Mouse (Mus musculus): ENCODE measurements around the gene Erh.

Erh gene

DNA sequence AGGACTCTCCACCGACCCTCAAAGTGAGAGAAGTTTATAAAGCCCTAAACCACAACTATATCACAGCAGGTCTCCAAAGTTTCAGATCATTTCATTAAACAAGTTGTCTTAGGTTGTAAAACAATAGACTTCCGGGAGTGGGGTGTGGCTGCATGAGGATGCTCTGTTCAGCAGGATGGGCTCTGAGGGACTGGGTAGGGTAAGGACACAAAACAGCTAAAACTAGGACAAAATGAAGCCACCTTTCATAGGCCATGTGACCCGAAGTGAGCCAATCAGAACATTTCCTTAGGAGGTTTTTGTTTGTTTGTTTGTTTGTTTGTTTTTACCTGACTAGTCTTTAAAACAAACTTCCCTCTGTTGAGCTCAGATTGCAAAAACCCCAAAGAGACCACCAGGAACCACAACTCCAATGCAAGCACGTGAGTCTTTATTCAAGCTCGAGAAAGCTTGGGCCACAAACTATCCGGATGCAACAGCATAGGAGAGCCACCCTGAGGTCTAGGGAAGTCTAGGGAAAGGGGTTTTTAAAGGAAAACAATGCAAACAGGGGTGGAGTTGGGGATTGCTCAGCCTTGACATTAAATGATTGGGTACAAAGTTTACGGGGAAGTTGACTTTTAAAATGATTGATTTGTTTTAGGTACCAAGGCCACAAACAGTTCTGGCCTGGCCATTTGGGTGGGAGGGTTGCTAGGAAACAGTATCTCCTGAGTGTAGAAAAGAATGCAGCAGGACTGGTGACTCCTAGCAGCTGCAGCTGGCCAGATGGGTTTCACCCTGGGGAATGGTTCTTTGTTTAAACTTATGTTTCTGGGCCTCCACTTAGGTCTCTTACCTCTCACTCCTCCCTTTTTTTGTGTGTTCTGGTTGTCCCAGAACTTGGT lies 28.5 kb downstream of the Erh start:
- no peak for DNase-seq (ENCODE audit: extremely low read depth, low read depth, low spot score)

DNA sequence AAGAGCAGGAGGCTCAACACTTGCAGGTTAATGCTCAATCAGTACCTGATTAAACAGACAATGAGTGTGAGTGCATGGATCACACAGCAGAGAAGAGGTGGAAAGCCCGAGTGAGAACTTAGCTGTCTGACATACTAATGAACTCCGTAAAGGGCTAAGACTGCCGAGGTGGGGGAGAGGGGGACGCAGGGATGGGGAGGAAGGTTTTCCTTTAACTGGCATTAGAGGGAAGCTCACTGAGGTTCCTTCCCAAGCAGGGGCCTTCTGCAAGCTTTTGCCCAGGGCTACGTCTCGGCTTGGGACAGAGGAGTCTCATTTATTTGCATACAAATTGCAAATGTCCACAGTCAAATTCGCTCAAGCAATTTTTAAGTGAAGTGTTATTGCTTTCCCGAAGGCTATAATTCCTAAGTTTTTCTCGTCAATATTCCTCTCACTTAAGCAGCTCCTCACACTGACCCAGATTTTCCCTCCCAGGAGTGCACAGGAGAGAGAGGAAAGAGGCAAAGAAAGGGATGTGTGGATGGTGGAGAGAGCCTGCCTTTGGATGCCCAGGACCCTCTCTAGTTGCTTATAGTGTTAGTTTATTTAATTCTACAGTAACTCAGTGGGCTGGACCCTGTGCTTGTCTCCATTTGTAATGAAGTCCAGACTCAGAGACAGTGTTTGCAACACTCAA lies 31.9 kb downstream of the Erh start:
- no peak for DNase-seq (ENCODE audit: extremely low read depth, low read depth, low spot score)

DNA sequence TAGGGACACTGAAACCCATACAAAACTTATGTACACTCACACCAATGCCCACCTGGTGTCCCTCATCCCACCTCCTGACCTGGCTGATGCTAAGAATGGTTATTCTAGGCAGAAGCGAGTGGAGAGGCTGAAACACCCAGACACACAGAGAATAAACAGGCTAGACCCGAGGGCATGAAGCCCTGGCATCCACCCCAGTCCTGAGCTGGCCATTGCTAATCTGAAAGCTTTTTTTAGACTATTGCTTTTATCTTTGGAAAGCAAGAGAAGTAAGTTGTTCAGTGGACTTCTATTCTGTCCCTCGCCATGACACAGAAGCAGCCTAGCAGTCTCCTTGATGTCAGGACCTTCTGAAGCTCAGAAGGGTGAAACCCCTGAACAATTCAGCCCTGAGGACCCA lies 34.2 kb downstream of the Erh start:
- no peak for DNase-seq (ENCODE audit: extremely low read depth, low read depth, low spot score)

DNA sequence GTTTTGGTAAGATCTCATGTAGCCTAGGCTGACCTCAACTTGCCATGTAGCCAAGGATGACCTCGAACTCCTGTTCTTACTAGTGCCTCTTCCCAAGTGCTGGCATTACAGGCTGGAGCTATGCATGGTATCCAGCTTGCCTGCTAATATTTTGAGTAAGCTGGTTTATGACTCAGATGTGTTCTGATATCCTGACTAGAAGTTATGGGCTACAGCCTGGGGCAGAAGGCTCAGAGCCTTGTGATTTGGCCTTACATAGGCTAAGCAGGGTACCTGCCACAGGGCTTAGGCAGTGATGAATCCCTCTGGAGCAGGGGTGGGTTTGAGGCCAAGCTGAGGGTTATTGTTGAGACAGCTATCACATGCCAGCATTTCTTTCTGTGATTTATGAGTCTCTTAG lies 35.6 kb downstream of the Erh start:
- no peak for DNase-seq (ENCODE audit: extremely low read depth, low read depth, low spot score)

DNA sequence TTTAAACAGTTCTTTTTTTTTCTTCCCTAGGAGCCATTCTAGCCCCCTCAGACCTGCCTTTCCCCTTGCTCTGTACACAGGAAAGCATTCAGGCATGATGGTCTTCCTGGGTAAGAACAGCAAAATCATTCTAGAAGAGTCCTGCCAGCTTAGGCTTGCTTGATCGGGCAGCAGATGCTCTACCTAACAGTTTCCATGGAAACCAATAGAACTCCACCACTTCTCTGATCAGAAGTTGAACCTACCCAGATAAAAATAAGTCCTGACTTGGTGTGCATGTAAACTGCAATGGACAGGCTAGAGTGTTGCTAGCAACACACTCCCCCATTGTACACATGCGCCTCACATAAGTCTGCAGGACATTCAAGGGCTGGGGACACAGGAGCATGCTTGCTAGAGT lies 39.9 kb downstream of the Erh start:
- DNase-seq (ENCODE audit: extremely low read depth, low read depth, low spot score) = no peak

DNA sequence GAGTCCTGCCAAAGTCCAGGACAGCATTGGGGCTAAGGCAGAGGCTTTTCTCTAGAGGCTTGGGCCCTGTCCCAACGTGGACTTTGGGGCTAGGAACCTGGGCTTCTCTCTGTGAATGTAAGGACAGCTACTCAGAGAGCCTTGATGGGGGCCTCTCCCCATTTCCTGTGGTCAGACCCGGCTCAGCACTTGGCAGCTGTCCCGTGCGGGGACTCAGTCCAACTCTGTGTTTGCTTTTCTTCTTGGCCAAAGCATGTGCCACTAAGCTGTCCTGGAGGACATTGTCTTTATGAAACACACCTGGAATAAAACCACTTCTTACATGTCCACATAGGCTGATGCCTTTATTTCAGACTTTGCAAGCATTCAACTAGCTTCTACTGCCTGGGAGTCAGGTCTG lies 40.6 kb downstream of the Erh start:
- no peak for DNase-seq (ENCODE audit: extremely low read depth, low read depth, low spot score)

DNA sequence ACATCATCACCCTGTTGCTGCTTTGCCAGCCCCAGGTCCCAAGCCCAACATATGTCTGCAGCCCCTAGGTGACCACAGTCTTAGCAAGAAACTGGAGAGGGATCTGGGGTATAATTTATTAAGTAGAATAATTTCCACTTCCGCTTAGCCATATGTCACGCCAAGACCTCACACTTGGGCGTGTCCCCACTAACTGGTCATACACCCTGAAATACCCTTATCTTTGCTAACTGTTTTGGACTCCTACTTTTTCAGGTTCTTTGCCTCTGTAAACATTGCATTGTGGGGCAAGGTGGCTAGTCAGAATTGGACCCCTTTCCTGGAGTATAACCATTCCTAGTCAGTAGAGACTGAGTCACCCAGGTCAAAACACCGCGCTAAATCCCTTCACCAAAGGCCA lies 41.7 kb downstream of the Erh start:
- DNase-seq (ENCODE audit: extremely low read depth, low read depth, low spot score) = no peak

DNA sequence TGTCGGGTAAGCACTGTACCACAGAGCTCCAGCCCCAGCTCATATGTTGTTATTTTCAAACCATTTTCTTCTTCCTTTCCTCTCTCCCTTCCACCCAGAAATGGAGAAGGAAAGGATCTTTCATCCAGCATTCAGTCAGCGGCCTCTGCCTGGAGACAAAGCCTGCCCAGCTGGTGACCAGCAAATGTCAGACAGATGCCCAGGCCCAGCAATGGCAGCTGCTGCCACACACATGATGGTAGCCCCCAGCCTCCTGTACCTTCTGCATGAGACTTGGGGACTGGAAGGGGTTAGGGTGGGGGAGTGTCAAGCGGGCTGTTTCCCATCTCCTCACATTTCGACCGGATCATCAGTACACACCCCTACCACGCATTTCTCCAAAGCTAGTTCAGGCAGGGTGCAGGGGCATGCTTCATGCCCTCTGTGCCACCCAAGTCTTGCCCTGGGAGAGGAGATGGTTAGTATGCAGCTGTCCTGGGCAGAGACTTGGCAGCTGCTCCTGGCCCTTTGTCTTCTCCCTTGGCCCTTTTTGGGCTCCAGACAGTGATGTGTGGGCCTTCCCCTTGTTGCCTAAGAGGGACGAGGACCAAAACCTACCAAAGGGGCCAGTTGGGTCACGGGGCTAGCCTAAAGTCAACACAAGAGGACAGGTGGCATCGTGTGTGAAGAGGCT lies 42.4 kb downstream of the Erh start:
- no peak for DNase-seq (ENCODE audit: extremely low read depth, low read depth, low spot score)

DNA sequence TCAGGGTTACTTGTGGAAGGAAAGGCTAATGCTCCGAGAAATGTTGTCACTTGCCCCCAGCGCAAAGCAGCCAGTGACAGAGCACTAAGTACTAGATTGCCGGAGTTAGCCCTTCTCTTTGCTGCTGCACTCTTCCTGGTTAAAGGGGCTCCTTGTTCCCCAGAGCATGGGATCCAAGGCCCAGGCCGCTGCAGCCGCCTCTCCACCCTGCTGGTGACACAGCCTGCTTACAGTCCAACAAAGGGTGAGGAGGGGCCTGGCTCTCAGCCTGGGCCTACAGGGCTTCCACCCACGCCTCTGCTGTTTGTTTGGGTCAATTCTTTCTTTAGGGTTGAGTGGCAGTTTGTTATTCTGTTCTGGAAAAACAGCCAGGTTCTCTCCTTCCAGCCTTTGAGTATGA lies 45.4 kb downstream of the Erh start:
- no peak for DNase-seq (ENCODE audit: extremely low read depth, low read depth, low spot score)

DNA sequence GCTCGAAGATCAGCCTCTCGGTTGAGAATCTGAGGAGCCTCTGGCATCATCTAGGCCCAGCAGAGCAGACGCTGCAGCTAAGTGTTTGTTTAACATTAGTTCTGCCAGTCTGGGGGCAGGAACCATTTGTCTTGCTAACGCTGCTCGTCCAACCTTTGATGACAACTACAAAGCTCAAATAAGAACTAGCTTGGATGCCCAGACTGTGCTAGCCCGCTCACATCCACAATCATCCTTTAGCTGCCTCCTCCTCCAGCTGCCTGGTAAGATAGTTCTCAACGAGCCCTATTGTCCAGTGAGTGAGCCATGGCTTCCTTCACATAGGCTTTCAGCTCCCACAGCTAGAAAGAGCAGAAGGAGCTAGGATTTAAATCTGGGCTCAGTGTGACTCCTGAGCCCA lies 45.9 kb downstream of the Erh start:
- DNase-seq (ENCODE audit: extremely low read depth, low read depth, low spot score) = no peak

DNA sequence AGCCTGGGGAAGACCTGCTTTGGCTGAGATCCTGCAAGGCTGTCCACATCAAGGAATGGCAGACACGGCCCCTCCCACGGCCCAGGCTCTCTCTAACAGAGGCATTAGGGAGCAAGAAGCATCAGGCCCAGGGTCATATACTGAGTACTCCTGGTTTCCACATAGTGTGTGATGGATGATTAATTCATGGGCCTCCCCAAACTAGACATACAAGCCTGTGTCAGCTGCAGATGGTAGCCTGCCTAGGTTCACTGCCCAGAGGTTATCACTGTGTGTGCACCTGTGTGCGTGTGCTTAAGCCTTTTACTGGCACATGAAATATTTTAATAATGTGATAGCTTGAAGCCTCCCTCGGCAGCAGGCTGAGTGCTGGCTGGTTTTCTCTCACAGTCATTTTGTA lies 48.2 kb downstream of the Erh start:
- DNase-seq (ENCODE audit: extremely low read depth, low read depth, low spot score) = no peak

DNA sequence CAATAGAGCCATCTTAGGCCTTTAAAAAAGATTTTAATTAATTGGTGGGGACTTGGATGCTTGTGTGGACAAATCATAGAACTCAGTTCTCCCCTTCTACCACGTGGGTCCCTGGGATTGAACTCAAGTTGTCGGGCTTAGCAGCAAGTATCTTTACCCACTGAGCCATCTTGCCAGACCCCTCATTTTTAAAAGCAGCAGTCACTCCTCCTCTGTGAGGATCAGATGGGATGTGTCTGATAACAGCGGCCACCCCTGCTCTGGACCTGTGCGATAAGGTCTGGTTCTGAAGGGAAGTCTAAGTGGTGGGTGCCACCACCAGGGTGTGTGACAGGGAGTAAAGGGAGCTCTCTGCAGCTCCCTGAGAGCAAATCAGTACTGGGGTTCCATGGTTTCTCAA lies 48.6 kb downstream of the Erh start:
- no peak for DNase-seq (ENCODE audit: extremely low read depth, low read depth, low spot score)

DNA sequence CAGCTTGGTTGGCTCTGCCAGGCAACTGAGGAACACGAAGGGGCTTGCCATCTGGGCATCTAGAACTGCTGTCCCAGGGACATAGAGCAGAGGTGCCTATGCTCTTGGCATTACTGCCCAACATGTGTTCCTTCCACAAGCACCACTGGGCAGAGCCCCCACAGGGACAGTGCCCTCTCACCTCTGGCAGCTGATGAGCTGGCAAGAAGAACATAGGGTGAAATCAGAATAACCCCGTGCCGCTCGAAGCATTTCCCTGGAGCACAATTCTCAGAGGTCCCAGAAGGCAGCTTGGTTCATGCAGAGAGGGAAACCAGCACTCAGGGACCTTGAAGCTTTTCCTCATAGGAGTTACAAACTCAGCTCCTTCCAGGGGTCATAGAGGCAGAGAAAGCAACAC lies 49.4 kb downstream of the Erh start:
- DNase-seq (ENCODE audit: extremely low read depth, low read depth, low spot score) = no peak

DNA sequence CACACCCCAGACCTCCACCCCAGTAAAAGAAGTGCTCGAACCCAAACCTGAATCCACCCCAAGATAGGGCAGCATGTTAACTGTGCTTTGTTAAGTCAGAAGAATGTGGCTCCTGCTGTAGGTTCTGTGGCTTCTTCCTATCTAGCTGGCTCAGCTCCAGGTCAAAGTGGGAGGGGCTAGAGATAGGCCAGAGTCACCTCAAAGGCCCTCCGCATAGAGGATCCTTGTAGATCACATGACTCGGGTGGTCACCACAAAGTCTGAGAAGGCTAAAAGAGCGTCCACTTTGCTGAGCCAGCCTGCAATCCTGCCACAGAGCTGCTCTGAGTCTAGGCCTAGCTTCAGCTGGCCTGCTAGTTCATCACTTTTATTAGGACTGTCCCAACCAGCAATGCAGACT lies 50.0 kb downstream of the Erh start:
- DNase-seq (ENCODE audit: extremely low read depth, low read depth, low spot score) = no peak

DNA sequence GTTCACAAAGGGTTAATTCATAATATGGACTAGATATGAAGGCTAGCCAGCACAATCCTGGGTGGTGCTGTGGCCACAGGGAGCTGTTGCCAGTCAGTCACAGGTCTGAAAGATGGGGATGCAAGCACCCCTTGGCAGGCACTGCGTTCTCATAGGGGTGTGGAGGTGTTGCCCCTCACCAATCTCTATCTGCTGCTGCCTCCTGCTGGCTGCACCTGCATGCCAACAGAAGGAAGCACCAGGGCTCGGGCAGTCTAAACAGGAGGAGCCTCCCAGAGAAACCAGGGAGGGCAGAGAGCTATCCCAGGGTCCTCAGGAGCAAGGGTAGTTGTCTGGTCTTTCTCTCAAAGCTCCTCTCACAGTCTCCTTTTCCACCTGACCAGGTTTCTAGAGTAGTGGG lies 59.2 kb downstream of the Erh start:
- DNase-seq (ENCODE audit: extremely low read depth, low read depth, low spot score) = no peak

All from fat pad, adult 2 months (tissue).